Mouse (Mus musculus): ENCODE measurements around the gene Cpeb1.

The Cpeb1 gene

GRCm38 (mm10) chr7:81331851-81332250 is 123.4 kb downstream of the Cpeb1 start:
- no peak for DNase-seq (ENCODE audit: extremely low read depth, low read depth, low spot score)

GRCm38 (mm10) chr7:81330767-81331166 is 124.5 kb downstream of the Cpeb1 start:
- DNase-seq (ENCODE audit: extremely low read depth, low read depth, low spot score): no peak

GRCm38 (mm10) chr7:81327661-81328060 is 127.6 kb downstream of the Cpeb1 start:
- no peak for DNase-seq (ENCODE audit: extremely low read depth, low read depth, low spot score)

GRCm38 (mm10) chr7:81326859-81327258 is 128.4 kb downstream of the Cpeb1 start:
- no peak for DNase-seq (ENCODE audit: extremely low read depth, low read depth, low spot score)

GRCm38 (mm10) chr7:81326043-81326442 is 129.2 kb downstream of the Cpeb1 start:
- DNase-seq (ENCODE audit: extremely low read depth, low read depth, low spot score): no peak

GRCm38 (mm10) chr7:81321776-81322175 is 133.5 kb downstream of the Cpeb1 start:
- no peak for DNase-seq (ENCODE audit: extremely low read depth, low read depth, low spot score)

- no peak for DNase-seq (ENCODE audit: extremely low read depth, low read depth, low spot score)
Measured at GRCm38 (mm10) chr7:81319749-81320148, 135.5 kb downstream of the Cpeb1 start.

- no peak for DNase-seq (ENCODE audit: extremely low read depth, low read depth, low spot score)
Measured at GRCm38 (mm10) chr7:81315583-81315982, 139.7 kb downstream of the Cpeb1 start.

GRCm38 (mm10) chr7:81311581-81311980 is 143.7 kb downstream of the Cpeb1 start:
- no peak for DNase-seq (ENCODE audit: extremely low read depth, low read depth, low spot score)

GRCm38 (mm10) chr7:81311130-81311529 is 144.1 kb downstream of the Cpeb1 start:
- DNase-seq (ENCODE audit: extremely low read depth, low read depth, low spot score): peak; percentile 84

GRCm38 (mm10) chr7:81309247-81309646 is 146.0 kb downstream of the Cpeb1 start:
- no peak for DNase-seq (ENCODE audit: extremely low read depth, low read depth, low spot score)

GRCm38 (mm10) chr7:81307735-81308134 is 147.5 kb downstream of the Cpeb1 start:
- DNase-seq (ENCODE audit: extremely low read depth, low read depth, low spot score): no peak

GRCm38 (mm10) chr7:81304675-81305074 is 150.6 kb downstream of the Cpeb1 start:
- no peak for DNase-seq (ENCODE audit: extremely low read depth, low read depth, low spot score)

GRCm38 (mm10) chr7:81304100-81304499 is 151.2 kb downstream of the Cpeb1 start:
- no peak for DNase-seq (ENCODE audit: extremely low read depth, low read depth, low spot score)

GRCm38 (mm10) chr7:81303682-81304081 is 151.6 kb downstream of the Cpeb1 start:
- no peak for DNase-seq (ENCODE audit: extremely low read depth, low read depth, low spot score)

- no peak for DNase-seq (ENCODE audit: extremely low read depth, low read depth, low spot score)
Measured at GRCm38 (mm10) chr7:81301323-81301722, 153.9 kb downstream of the Cpeb1 start.

- DNase-seq (ENCODE audit: extremely low read depth, low read depth, low spot score): no peak
Measured at GRCm38 (mm10) chr7:81298206-81298605, 157.1 kb downstream of the Cpeb1 start.

Measured in fat pad, adult 2 months (tissue).